Mouse (Mus musculus) A20 (cell line): ENCODE measurements around the gene Traip.
"Not testable (repeated sequence)": the region's sequence is repeated elsewhere in the genome, so short reads cannot be mapped to it uniquely, and the experiment has no call there.

Experiments
- DNase-seq: peaks from one replicate; pipeline ENCODE4 v3.0.0-alpha.2; 2011; ENCODE audit warnings: low read depth, low spot score

Traip gene

DNA sequence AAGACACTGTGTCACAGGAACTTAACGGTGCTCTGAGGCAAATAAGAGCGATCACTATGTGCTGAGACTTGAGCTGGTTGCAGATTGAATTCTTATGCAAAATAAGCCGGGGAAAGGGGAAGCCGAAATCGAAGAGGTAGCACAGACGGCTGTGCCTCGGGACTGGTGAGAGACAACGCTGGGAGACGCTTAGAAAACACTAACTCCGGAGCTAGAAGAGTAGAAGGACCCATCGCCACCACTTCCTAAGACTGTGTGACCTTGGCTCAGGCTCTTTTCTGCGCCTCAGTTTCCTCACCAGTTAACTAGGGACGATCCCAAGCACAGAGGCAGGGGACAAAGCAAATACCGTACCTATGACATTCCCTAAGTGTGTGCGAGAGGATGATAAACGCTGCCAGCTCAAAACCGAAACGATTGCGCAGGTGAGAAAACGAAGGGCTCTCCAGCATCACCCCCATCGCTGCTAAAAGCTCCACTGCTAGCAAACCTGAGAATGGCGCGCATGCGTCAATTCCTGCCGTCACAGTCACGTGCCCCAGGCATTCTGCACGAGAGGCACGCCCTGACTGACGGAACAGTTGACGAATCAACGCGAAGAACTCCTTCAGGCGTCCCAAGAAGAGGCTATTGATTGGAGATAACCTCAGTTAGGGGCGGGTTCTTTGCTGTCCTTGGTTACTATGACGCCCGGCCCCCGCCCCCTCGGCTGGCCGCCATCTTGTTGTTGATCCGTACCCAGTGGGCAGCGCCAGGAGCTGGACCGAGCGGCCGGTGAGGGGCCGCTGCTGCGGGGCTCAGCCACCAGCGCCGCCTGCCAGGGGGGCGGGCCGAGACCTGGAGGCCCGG lies 52.2 kb downstream of the Traip start, which contains the start of gene Ip6k1:
Gene Ip6k1, plus strand, starts transcription at position 580 of the 849 bp plus-strand sequence.
- DNase-seq = peak; percentile 100

- DNase-seq = peak; percentile 58
Observed at GRCm38 (mm10) chr9:108002778-108003530, 53.0 kb downstream of the Traip start.

DNA sequence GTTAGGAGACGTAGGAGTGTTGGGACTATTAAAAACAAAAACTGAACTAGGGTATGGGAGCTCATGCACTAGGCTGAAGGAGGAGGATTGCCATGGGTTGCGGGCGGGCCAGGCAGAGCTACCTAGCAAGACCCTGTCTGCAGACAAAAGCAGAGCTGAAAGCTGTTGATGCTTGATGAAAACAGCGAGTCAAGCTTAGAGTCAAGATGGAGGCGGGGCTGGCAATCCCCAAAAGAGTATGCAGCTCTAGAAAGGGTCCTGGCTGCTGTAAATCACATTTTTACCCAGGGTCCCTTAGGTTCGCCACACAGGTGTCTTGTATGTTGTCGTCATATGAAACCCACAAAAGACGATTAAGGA lies 53.6 kb downstream of the Traip start:
- DNase-seq = no peak

DNA sequence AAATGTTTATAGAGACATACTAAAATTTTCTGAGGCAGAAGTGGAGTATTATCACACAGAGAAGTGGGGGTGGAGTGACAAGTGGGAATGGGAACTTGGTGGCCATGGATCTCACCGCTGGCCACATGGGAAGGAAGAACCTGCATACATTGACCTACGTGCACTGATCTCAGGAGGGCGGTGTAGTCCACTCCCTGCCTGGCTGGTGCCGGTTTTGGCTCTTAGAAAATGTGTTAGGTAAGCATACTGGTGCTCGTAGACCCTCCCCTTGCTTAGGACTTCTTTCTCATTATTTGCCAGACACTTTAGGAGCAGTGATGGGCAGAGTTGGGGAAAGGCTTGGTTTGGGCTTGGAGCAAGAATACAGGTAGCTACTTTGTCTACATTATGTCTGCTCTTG lies 58.1 kb downstream of the Traip start:
- no peak for DNase-seq

DNA sequence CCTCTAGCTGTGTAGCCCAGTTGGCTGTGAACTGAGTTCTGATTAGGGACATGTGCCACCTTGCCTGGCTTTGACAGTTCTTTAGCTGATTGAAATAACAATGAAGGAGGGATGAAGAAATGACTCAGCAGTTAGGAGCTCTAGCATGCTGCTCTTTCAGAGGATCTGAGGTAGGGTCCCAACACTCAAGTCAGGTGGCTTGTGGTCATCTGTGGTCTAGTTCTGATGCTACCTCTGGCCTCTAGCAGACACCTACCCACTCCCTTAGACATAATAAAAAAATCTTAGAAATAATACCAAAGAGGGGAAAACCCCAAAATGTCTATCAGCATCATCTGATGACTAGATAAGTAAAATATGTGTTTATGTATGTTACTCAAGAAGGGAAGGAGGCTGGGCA lies 60.4 kb downstream of the Traip start:
- DNase-seq = no peak

DNA sequence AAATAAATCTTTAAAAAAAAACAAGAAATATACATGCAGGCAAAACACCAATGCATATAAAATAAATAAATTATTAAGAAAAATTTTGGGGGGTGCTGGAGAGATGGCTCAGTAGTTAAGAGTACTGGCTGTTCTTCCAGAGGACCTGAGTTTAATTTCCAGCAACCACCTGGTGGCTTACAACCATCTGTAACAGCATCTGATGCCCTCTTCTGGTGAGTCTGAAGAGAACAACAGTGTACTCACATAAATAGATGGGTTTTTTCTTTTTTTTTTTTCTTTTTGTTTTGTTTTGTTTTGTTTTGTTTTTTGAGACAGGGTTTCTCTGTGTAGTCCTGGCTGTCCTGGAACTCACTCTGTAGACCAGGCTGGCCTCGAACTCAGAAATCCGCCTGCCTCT lies 63.6 kb downstream of the Traip start:
- DNase-seq = not testable (repeated sequence)

DNA sequence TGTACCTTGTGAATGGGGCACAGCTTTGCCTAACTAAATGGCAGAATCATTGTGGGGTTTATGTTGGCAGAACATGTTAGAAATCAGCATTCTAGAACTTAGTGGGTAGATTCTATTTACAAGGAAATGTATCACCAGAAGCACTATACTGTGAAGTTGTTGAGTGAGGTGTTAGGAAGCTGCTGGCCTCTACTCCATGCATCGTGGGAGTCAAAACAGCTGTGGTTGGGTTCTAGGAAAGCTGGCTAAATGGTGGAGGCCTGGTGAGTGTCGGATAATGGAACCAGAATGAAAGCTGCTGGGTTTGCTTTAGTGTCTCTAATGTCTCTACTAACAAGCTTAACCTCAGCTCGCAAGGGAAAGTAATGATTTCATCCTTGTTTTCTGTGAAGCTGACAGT lies 67.2 kb downstream of the Traip start:
- no peak for DNase-seq

DNA sequence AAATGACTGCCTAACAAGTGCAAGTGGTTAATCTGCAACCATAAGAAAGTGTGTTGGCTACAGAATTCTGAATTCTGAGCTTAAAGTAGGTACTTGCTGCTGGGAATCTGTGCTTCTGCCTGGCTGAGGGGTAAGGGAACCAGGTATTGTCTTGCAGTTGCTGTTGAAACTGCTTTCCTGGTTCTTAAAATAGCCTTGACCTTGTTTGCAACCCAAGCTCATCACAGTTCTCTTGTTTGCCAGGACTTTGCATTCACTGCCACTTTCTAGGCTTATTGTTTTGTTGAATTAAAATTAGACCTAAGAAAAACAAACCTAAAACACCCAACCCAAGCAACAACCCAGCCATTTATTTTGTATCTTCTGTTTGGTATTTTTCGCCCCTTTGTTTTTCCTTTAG lies 70.8 kb downstream of the Traip start:
- no peak for DNase-seq
